Mouse (Mus musculus): ENCODE data around the gene Hcn1. TPM values are rescaled to one million over a fixed set of nuclear protein-coding genes. Genes with fewer than 3 reads are reported as not detected.

The Hcn1 gene
- polyA plus RNA-seq (2015; fragmentation: Nextera tagmentation; extraction: Ambion mirVana), result 0.06 and 0.08 TPM in 2 replicates

DNA sequence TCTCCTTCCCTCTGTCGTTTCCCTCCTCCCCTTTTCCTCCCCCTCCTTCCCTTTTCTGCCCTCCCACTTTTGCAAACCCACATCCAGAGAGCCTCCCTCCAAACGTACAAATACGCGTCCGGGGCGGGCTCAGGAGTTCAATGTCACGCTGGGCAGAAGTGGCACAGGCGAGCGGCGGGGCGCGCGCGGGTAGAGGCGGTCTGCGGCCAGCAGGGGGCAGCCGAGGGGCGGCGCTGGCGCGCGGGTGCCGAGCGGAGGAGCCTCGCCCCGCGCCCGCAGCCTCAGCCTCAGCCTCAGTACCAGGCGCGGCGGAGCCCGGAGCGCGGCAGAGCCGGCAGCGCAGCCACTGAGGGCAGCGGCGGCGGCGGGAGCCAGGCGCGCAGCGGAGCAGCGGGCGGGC, at the start of gene Hcn1:
Gene Hcn1, plus strand, starts transcription at position 140 of the 400 bp plus-strand sequence.

Data from adrenal gland, postnatal 0 days (tissue).